Mouse (Mus musculus) C2C12 (cell line): ENCODE results near the gene Lcn3.

Experiments
- CTCF ChIP-seq: IDR thresholded peaks from one replicate; pipeline ENCODE4 v1.5.1; 2011; ENCODE audit not compliant: control insufficient read depth, insufficient read depth, insufficient read length
- MAX ChIP-seq: IDR thresholded peaks from one replicate; pipeline ENCODE4 v1.6.1; 2011; ENCODE audit warnings: mild to moderate bottlenecking, control low read depth
- MYOD1 ChIP-seq: IDR thresholded peaks from one replicate; pipeline ENCODE4 v1.6.1; 2011; ENCODE audit warnings: low read depth; ENCODE audit not compliant: control insufficient read depth, insufficient read length

GRCm38 (mm10) chr2:25767764-25768163 is 2.4 kb downstream of the Lcn3 start:
- TF ChIP-seq CTCF (no peak), MYOD1 (no peak), MAX (no peak)
